26 mouse cellular contexts compared by ENCODE assay signal in genomic region chr6:18423112-18423511, GRCm38 (mm10).
"Had no signal": no experiment of that assay in that cellular context is flagged by ENCODE, and none has a peak within 500 bp of the region (broad histone marks: within the 10 kb centered on the region; RNA-seq: fewer than 3 reads in every experiment).

No protein-coding gene starts in this region.

- DNase-seq: gastrocnemius, adult 2 months; gastrocnemius, postnatal 10 days; gastrocnemius, postnatal 25 days; heart, adult 18-20 months; heart, postnatal 10 days; heart, postnatal 4 days; kidney, adult 18-20 months; kidney, adult 8-10 months; kidney, postnatal 10 days; kidney, postnatal 25 days; kidney, postnatal 4 days; liver; liver, embryonic 13.5 days had no signal

- H3K4me1 ChIP-seq: heart, embryonic 10.5 days; intestine, embryonic 15.5 days; liver, embryonic 15.5 days had no signal

- H3K36me3 ChIP-seq: heart, embryonic 10.5 days; hindbrain, embryonic 10.5 days; intestine, embryonic 15.5 days; liver, embryonic 13.5 days; liver, embryonic 15.5 days had no signal

- H3K9me3 ChIP-seq: heart, embryonic 10.5 days; heart, embryonic 12.5 days; hindbrain, embryonic 10.5 days; hindbrain, embryonic 12.5 days; intestine, embryonic 15.5 days; limb, embryonic 10.5 days; limb, embryonic 12.5 days; liver, embryonic 13.5 days; liver, embryonic 15.5 days had no signal

- H3K27me3 ChIP-seq: heart, embryonic 12.5 days; hindbrain, embryonic 12.5 days; intestine, embryonic 15.5 days; limb, embryonic 12.5 days; liver, embryonic 13.5 days; liver, embryonic 15.5 days had no signal

- ATAC-seq: hindbrain, embryonic 16.5 days; inflammation-experienced regulatory T-cells, adult 6 months; intestine, embryonic 15.5 days; intestine, postnatal 0 days had no signal

- H3K4me2 ChIP-seq: heart, embryonic 12.5 days; hindbrain, embryonic 12.5 days; hindbrain, embryonic 14.5 days; intestine, embryonic 15.5 days; limb, embryonic 12.5 days; liver, embryonic 11.5 days; liver, embryonic 13.5 days; liver, embryonic 15.5 days had no signal

- H3K9ac ChIP-seq: heart, embryonic 12.5 days; hindbrain, embryonic 12.5 days; hindbrain, embryonic 14.5 days; intestine, embryonic 15.5 days; limb, embryonic 12.5 days; liver, embryonic 13.5 days; liver, embryonic 15.5 days had no signal

- H3K4me3 ChIP-seq: gastrocnemius, adult 2 months; heart, embryonic 10.5 days; heart, embryonic 12.5 days; hindbrain, embryonic 10.5 days; hindbrain, embryonic 12.5 days; intestine, embryonic 15.5 days; limb, embryonic 10.5 days; limb, embryonic 12.5 days; liver, embryonic 13.5 days; liver, embryonic 15.5 days had no signal

- H3K27ac ChIP-seq: gastrocnemius, adult 2 months; heart, embryonic 10.5 days; hindbrain, embryonic 10.5 days; hindbrain, embryonic 12.5 days; hindbrain, embryonic 14.5 days; intestine, embryonic 15.5 days; limb, embryonic 10.5 days; limb, embryonic 12.5 days; liver, embryonic 13.5 days; liver, embryonic 15.5 days had no signal
